Mouse (Mus musculus): ENCODE measurements around the gene Rnf227. TPM values are rescaled to one million over a fixed set of nuclear protein-coding genes. Genes with fewer than 3 reads are reported as not detected.
A peak's percentile ranks its signal among the peaks of the same experiment; 100 is the strongest.

The Rnf227 gene
- total RNA-seq, 2 experiments from 2014 or later, result 0.25 to 0.43 TPM

DNA sequence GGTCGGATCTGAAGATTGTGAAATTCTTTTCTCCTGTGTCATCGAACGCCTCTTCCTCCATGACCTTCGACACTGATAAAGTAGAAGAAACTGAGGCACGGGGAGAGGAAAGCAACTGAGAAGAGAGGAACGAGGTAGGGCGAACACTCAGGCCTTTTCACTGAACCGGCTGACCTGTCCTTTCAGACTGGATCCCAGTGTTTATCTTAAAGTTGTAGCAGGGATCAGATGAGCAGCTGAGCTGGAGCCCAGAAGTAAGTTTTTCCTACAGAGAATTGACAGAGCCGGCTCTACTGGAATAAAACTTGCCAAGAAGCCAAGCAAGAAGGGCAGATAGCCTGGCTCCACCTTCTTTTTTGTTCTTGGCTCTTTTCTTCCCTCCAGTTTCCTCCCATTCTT, 30.6 kb downstream of the Rnf227 start:
- DNase-seq (ENCODE audit: low spot score), result no peak

DNA sequence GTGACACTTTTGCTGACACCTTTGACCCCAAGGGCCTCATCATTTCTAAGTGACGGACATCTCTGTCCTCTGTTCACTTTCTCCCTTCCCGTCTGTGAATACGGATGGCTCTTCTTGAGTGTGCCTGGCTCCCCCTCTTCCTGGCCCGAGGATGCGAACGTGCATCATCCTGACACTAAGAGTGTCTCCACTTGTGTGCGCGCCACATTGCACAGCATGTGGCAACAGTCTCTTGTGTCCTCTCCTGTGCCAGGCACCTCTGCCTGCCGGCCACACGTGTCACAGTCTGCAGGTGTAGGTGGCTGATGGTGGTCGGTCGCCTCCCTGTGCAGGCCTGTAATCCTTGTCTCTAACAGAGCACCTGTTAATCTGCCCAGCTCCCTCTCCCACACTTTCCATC, 31.3 kb downstream of the Rnf227 start:
- no peak for DNase-seq (ENCODE audit: low spot score)

DNA sequence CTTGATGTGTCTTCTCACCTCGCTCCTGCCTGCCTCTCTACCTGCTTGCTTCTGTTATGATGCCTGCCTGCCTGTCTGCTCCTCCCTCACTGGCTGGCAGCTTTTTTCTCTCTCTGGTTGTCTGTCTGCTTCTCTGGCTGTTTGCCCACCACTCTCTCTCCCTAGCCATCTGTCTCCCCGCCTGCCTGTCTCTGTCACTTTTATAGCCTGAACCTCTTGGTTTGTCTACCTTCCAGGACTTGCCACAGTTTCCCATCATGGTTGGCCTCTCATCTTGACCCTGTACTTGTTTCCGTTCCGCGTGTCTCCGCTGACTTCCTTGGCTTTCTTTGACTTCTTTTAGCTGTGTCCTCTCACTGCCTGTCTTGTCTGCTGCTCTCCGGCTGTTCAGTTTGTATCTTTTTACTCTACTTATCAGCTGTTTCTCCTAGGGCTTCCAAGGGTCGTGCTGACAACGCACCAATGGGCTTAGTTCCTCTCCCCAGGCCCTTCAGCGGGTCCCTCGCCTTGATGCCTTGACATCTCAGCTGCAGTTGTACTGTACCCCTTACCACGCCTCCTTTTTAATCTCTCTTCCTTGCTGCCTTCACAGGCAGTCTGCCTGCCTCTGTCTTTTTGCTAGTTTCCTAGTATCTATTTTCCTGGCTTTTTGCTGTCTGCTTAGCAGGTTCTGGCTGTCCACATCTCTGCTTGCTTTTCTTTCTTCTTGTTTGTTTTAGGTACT, 32.0 kb downstream of the Rnf227 start:
- DNase-seq (ENCODE audit: low spot score), result no peak

DNA sequence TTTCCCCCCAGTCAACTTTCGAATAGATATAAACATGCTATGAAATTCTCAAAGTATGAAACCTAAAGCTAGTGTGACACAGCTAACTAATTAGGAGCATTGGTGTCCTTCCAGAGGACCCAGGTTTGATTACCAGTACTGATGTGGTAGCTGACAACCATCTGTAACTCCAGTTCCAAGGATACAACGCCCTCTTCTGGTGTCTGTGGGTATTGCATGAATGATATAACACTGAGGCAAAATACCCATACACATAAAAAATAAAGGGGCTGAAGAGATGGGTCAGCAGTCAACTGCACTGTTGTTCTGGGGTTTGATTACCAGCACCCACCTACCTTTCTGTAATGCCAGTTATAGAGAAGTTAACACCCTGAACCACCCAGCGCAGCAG, 32.5 kb downstream of the Rnf227 start:
- DNase-seq (ENCODE audit: low spot score), result no peak

DNA sequence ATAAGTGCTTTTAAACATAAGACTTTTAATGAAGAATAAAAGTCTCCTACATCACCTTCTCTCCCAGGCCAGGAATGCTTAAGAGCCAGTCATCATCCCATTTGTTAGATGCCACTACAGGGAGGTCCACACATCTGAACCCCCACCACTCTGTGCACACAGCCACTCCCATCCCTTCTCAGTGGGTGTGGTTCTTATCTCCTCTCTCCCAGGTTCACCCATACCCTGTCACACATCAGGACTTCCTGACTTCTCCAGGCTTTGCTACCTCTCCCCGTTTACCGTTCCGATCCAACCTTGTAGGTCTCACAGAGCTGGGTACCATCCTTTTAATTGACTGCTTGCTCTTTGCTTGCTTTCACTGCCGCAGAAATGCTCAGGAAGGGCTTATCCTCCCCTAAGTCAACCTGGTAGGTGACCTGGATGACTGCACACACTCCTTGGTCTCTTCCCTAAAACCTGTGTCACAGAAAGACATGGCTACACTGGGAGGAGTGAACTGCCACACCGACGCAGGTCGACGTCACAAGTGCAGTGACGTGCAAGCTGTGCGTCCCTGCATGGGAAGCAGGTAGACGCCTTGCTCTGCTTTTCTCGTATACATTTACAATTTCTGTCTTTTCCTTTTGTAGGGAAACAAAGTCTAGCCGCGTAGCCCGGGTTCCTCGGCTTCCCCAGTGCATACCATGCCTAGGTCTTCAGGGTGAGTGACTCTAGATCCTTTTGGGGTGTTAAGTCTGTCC, 33.1 kb downstream of the Rnf227 start:
- DNase-seq (ENCODE audit: low spot score), result no peak

DNA sequence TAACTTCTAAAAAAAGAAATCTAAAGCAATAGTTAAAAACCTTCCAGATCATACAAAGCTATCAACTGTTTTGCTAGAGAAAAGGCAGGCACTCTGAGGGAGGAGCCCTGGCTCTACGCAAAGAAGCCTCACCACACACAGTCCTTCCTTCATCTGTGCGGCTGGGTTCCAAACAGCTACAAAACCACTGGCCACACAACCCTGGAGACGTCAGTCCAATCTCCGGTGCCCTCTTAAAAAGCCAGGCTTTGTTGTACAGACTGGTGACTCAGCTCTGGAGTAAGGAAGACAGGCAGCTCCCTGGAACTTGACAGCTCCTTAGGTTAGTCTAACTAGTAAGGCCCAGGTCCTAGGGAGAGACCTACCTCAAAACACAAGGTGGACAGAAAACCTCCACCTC, 35.4 kb downstream of the Rnf227 start:
- DNase-seq (ENCODE audit: low spot score), result no peak

DNA sequence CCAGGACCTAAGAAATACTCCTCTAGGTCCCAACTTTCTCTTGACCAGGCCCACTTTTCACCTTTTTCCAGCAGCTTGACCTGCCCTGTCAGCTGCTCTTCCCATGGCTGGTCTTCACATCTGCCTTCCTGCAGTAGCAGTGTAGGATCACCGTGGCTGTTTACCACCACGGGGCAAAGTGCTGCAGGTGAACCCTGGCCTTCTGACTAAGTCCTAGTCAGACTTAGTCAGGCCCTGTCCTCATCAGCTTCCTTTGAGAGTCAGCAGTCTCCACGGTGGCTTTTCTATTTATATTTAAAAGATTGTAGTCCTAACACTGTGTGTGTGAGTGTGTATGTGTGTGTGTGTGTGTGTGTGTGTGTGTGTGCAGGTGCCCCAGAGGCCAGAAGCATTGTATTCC, 37.5 kb downstream of the Rnf227 start:
- no peak for DNase-seq (ENCODE audit: low spot score)

DNA sequence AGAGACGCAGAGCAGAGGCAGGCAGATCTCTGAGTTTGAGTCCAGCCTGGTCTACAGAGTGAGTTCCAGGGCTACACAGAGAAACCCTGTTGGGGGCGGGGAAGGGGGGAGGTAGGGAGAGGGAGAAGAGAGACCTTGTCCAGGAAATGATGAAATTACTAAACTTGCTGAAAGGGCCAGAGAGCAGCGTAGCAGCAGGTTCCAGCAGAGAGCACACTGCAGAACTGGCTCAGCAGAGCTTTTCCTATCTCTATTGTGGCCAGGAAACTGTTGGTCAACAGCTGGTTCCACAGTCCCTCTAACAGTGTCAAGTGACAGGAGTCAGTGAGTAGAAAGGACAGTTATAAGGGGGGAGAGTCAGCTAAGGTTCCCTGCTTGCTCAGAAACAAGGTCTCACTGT, 39.3 kb downstream of the Rnf227 start:
- no peak for DNase-seq (ENCODE audit: low spot score)

DNA sequence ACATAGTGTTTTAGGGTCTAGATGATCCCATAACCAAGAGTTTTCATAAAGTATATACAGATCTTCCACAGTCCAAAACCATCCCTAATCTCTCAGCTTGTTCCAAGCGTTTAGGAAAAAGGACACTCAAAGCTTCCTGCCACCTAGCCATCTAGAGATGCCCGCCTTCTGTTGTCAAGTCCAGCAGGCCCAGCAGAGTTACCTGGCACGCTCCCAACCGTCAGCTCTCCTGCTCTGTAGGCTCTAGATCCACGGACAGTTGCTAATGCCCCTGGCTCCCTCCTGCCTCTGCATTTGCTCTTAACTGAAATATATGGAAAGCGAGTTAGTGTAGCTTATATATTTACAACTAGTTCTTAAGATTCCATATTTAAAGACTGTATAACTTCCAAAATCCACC, 41.1 kb downstream of the Rnf227 start:
- no peak for DNase-seq (ENCODE audit: low spot score)

DNA sequence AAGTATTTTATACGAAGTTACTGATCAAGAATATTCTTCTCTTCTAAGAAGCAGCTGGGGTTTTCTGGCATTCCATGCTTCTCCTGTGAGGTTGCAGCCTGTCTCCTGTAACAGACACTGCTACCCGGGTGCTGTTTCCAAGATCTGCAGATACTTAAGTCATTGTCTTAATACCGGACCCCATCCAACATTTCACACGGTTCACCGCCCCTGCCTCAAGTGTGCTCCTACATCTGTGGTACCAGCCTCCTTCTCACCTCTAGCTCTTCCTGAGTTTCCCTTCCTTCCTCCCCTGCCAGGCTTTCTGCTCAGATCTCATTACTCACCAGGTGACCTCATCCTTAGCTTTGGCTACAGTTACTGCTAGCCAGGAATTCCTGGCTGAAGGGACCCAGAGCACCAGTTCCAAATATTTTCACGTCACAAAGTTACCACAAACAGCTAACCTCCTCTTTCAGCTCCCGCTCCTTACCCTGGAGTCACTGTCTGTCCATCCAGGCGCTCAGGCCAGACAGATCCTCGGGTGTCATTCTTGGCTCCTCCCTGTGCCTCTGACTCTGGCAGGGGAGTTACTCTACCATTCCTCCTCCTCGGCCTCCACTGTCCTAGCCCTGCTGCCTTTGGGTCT, 42.3 kb downstream of the Rnf227 start:
- DNase-seq (ENCODE audit: low spot score), result peak; percentile 53

DNA sequence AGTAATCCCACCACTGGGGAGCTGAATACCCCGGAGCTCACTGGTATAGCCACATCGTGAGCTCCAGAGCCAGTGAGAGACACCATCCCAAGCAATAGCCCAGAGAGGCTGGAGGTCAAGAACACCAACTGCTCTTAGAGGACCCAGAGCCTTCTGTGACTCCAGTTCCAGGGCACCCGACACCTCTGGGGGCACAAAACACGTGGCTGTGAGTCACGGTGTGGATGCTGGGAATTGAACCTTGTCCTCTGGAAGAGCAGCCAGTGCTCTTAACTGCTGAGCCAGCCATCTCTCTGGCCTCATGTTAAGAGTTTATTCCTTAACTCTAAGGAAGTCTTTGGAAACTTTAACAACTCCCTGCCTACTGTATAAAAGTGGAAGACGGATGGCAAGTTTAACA, 44.7 kb downstream of the Rnf227 start:
- DNase-seq (ENCODE audit: low spot score), result no peak

DNA sequence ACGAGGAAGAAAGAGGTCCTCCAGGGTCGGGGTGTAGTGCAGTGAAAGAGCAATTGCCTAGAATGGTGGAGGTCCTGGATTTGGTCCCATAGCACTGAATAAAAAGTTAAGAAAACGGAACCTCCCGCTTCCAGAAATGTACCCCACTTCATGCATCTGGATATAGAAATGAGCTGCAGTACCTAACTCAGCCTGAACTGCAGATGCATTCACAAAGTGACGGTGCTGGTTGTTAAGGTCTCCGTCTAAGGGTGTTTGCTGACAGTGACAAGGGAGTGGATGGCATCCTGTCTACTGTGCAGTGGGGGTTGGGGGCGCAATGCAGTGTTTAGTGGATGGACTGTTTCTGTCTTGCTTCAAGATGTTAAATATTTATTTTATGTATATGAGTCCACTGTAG, 46.5 kb downstream of the Rnf227 start:
- no peak for DNase-seq (ENCODE audit: low spot score)

DNA sequence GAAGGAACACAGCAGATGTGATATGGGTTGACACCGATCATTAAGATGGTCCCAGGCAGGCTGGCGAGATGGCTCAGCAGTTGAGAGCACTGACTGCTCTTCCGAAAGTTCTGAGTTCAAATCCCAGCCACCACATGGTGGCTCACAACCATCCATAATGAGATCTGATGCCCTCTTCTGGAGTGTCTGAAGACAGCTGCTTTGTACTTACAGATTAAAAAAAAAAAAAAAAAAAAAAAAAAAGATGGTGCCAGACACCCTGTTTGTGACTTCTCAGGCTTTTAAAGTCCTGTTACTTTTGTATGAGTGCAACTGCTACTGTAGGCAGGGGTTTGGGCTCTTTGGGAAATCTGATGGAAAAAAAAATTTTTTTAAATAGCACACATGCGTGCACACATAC, 48.4 kb downstream of the Rnf227 start:
- no peak for DNase-seq (ENCODE audit: low spot score)

DNA sequence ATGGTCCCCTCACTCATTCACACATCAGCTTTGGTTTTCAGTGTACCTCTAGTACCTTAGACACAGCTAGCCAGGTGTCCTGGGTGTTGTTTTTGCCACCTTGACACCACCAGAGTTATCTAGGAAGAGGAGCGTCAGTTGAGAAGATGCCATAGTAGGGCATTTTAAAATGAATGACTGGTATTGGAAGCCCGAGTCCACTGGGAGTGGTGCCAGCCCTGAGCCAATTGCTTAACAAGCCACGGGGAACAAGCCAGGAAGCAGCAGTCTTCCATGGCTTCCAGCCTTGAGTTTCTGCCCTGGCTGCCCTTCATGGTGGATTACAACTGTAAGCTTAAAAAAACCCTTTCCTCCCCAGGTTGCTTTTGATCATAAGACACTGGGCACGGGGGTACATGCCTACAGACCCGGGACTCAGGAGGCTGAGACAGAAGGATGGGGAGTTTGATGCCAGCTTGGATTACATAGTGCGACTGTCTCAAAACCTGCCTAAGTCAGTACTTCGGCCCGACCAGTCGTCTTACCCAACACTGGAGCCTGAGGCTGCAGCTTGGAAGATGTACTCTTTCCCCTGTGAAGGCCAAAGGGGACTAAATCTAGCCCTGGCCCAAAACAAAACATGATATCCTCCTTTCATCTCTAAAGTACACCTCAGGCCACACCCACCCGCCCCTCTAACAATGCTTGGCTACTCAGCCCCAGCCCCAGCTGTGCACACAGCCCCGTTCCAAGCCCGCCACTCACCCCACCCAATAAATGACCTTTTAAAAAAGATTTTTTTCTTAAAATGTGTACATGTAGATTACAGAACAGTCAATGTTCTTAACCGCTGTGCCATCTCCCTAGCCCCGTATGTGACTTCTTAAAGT, 49.5 kb downstream of the Rnf227 start:
- peak; percentile 37 for DNase-seq (ENCODE audit: low spot score)

DNA sequence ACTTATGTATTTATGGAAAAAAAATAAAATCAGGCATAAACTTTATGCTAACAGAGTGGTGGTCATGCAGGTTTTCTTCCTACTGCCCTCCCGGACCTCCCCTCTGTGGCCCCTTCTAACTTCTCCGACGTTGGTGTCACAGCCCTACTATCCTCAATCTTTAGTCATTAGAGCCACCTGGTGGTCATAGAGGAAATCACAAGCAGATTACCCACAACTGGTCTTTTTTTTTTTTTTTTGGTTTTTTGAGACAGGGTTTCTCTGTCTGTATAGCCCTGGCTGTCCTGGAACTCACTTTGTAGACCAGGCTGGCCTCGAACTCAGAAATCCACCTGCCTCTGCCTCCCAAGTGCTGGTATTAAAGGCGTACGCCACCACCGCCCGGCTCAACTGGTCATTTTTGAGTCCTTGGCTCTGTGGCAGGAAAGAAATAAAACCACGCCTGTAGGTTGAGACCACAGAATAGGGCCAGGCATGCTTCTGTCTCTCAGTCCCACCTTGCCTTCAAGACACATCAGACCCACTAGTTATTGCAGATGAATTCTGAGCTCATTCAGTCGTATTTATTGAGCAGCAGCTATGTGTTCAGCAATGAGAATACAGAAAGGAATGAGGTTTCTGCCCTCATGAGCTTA, 50.3 kb downstream of the Rnf227 start:
- peak; percentile 78 for DNase-seq (ENCODE audit: low spot score)

Other genes starting within 250 kb of the Rnf227 start
- gene Per1, start 245.2 kb upstream of the Rnf227 start, total RNA-seq (2021), result 10 to 100 TPM; 41.9 to 72.2 TPM
- not detected for gene Hes7, start 220.1 kb upstream of the Rnf227 start, total RNA-seq (2021)
- gene 9130213A22Rik, start 217.9 kb upstream of the Rnf227 start, total RNA-seq (2021), result not detected
- gene Aloxe3, start 214.6 kb upstream of the Rnf227 start, total RNA-seq (2021), result not detected
- not detected for gene Alox12b, start 183.5 kb upstream of the Rnf227 start, total RNA-seq (2021)
- not detected for gene Alox8, start 142.6 kb upstream of the Rnf227 start, total RNA-seq (2021)
- not detected for gene Gucy2e, start 103.4 kb upstream of the Rnf227 start, total RNA-seq (2021)
- 1 to 10 TPM; 1.2 to 1.7 TPM for gene Cntrob, start 16.7 kb upstream of the Rnf227 start, total RNA-seq (2021)
- 10 to 100 TPM; 43.4 to 44.8 TPM for gene Trappc1, start 16.5 kb upstream of the Rnf227 start, total RNA-seq (2021)
- under 1 TPM in 1 of 2 experiments, not detected in 1; 0.09 TPM for gene Kcnab3, start 14.2 kb upstream of the Rnf227 start, total RNA-seq (2021)
- 1 to 10 TPM; 5.7 to 7.9 TPM for gene Chd3, start 28.9 kb downstream of the Rnf227 start, total RNA-seq (2021)
- 10 to 100 TPM; 70.5 to 72.1 TPM for gene Naa38, start 55.0 kb downstream of the Rnf227 start, total RNA-seq (2021)
- 10 to 100 TPM; 29.3 to 33.0 TPM for gene Cyb5d1, start 55.2 kb downstream of the Rnf227 start, total RNA-seq (2021)
- 1 to 10 TPM; 2.6 to 4.1 TPM for gene Tmem88, start 57.8 kb downstream of the Rnf227 start, total RNA-seq (2021)
- gene Kdm6b, start 73.2 kb downstream of the Rnf227 start, total RNA-seq (2021), result 10 to 100 TPM; 19.6 to 22.0 TPM
- gene Dnah2, start 208.6 kb downstream of the Rnf227 start, total RNA-seq (2021), result under 1 TPM; 0.14 to 0.83 TPM
- gene Efnb3, start 219.7 kb downstream of the Rnf227 start, total RNA-seq (2021), result under 1 TPM; 0.37 to 0.74 TPM
- 1 to 10 TPM; 3.2 to 3.3 TPM for gene Wrap53, start 239.8 kb downstream of the Rnf227 start, total RNA-seq (2021)
- gene Trp53, start 239.9 kb downstream of the Rnf227 start, total RNA-seq (2021), result 10 to 100 TPM; 12.9 to 15.3 TPM